ENCODE assay signal across 31 mouse cellular contexts in the genomic region with DNA sequence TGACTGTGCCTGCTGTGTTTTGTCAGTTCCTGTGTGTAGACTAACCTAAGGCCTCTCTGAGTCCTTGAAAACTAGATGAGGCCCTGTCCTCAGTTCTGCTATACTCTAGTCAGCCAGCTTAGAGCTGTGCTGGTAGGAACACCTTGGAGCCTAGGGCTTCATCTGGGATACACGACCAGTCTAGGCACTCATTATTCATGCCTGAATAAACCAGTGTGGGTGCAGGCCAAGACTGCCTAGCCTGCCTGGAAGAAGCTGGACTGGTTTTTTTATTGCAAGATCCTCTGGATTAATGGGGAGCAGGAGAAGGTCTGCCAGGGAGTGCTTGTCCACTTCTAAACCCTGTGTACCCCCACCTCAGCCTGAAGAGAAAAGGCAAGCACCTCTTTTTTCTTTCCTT. TPM values are rescaled to one million over a fixed set of nuclear protein-coding genes. Genes with fewer than 3 reads are reported as not detected.
DNase-seq lines count a peak whose midpoint lies in the region; ATAC-seq and TF ChIP-seq lines count a peak whose summit lies in the region.
"Had no signal": no experiment of that assay in that cellular context is flagged by ENCODE, and none has a peak within 500 bp of the region (broad histone marks: within the 10 kb centered on the region; RNA-seq: fewer than 3 reads in every experiment).

No protein-coding gene starts in this region.

- no peak overlapping the region for H3K4me2 ChIP-seq in limb, embryonic 15.5 days
- H3K4me2 ChIP-seq in forebrain, postnatal 0 days (ENCODE audit: low read depth), result no peak overlapping the region
- H3K4me2 ChIP-seq in lung, postnatal 0 days (replicated peaks; ENCODE audit: low read depth, low read length), result no peak overlapping the region
- H3K4me2 ChIP-seq: embryonic facial prominence, embryonic 12.5 days; hindbrain, embryonic 15.5 days; limb, embryonic 12.5 days; midbrain, embryonic 15.5 days; neural tube, embryonic 15.5 days; stomach, embryonic 15.5 days had no signal

- H3K27me3 ChIP-seq in limb, embryonic 15.5 days, result no peaks in the 10 kb centered on the region
- H3K27me3 ChIP-seq in limb, embryonic 10.5 days (ENCODE audit: low read depth, poor library complexity, severe bottlenecking), result no peaks in the 10 kb centered on the region
- no peaks in the 10 kb centered on the region for H3K27me3 ChIP-seq in forebrain, postnatal 0 days (ENCODE audit: insufficient read depth, low read length)
- H3K27me3 ChIP-seq in lung, postnatal 0 days (replicated peaks; ENCODE audit: insufficient read depth, low read length), result no peaks in the 10 kb centered on the region
- H3K27me3 ChIP-seq: embryonic facial prominence, embryonic 12.5 days; hindbrain, embryonic 15.5 days; limb, embryonic 12.5 days; midbrain, embryonic 15.5 days; neural tube, embryonic 15.5 days; stomach, embryonic 15.5 days had no signal

- WGBS in limb, embryonic 15.5 days, result 36% methylated on average over 1 of the region's 1 CpGs
- 67% methylated on average over 1 of the region's 1 CpGs for WGBS in limb, embryonic 10.5 days
- whole genome bisulfite sequencing in forebrain, postnatal 0 days, result 15% methylated on average over 1 of the region's 1 CpGs
- 38% methylated on average over 1 of the region's 1 CpGs for WGBS in lung, postnatal 0 days

- H3K27ac ChIP-seq in limb, embryonic 15.5 days, result peak overlapping the region; percentile 8; the same call in 1 of the 2 replicates
- H3K27ac ChIP-seq in limb, embryonic 10.5 days, result no peak overlapping the region
- no peak overlapping the region for H3K27ac ChIP-seq in forebrain, postnatal 0 days (ENCODE audit: low read depth, low read length)
- H3K27ac ChIP-seq in lung, postnatal 0 days (ENCODE audit: low read length), result no peak overlapping the region
- H3K27ac ChIP-seq: embryonic facial prominence, embryonic 12.5 days; hindbrain, embryonic 10.5 days; hindbrain, embryonic 15.5 days; limb, embryonic 12.5 days; macrophage; midbrain, embryonic 15.5 days; neural tube, embryonic 15.5 days; stomach, embryonic 15.5 days had no signal

- peaks cover 14% of the 10 kb centered on the region for H3K36me3 ChIP-seq in limb, embryonic 15.5 days
- peaks cover 21% of the 10 kb centered on the region for H3K36me3 ChIP-seq in limb, embryonic 10.5 days
- H3K36me3 ChIP-seq in forebrain, postnatal 0 days (ENCODE audit: insufficient read depth), result peaks cover 17% of the 10 kb centered on the region
- peaks cover 9% of the 10 kb centered on the region for H3K36me3 ChIP-seq in lung, postnatal 0 days (ENCODE audit: insufficient read depth, low read length)

- H3K4me3 ChIP-seq in limb, embryonic 15.5 days, result no peak overlapping the region
- H3K4me3 ChIP-seq in limb, embryonic 10.5 days, result no peak overlapping the region
- no peak overlapping the region for H3K4me3 ChIP-seq in forebrain, postnatal 0 days (ENCODE audit: low read depth, low read length)
- H3K4me3 ChIP-seq in lung, postnatal 0 days (ENCODE audit: low read depth, low read length), result no peak overlapping the region
- H3K4me3 ChIP-seq: embryonic facial prominence, embryonic 12.5 days; hindbrain, embryonic 10.5 days; hindbrain, embryonic 15.5 days; limb, embryonic 12.5 days; midbrain, embryonic 15.5 days; neural tube, embryonic 15.5 days; stomach, embryonic 15.5 days had no signal

- no peak for TF ChIP-seq CTCF in forebrain, postnatal 0 days (IDR thresholded peaks at IDR 0.05; ENCODE audit: low read depth)
- TF ChIP-seq CTCF in lung, postnatal 0 days (IDR thresholded peaks at IDR 0.05), result no peak

- H3K9ac ChIP-seq in limb, embryonic 15.5 days, result no peak overlapping the region
- H3K9ac ChIP-seq in forebrain, postnatal 0 days, result no peak overlapping the region
- no peak overlapping the region for H3K9ac ChIP-seq in lung, postnatal 0 days (replicated peaks; ENCODE audit: low read depth)
- H3K9ac ChIP-seq: embryonic facial prominence, embryonic 12.5 days; hindbrain, embryonic 15.5 days; limb, embryonic 12.5 days; midbrain, embryonic 15.5 days; neural tube, embryonic 15.5 days; stomach, embryonic 15.5 days had no signal

- no peak for ATAC-seq in limb, embryonic 15.5 days (ENCODE audit: insufficient number of reproducible peaks, low FRiP score, low TSS enrichment, low read depth)
- ATAC-seq in forebrain, postnatal 0 days, result no peak
- no peak for ATAC-seq in lung, postnatal 0 days
- ATAC-seq: CD4-positive, CD25-positive, alpha-beta regulatory T cell, adult 4 months; forebrain, embryonic 16.5 days; inflammation-experienced regulatory T-cells, adult 6 months; midbrain, embryonic 15.5 days had no signal

- no peaks in the 10 kb centered on the region for H3K9me3 ChIP-seq in limb, embryonic 15.5 days
- H3K9me3 ChIP-seq in limb, embryonic 10.5 days (replicated peaks), result no peaks in the 10 kb centered on the region
- no peaks in the 10 kb centered on the region for H3K9me3 ChIP-seq in forebrain, postnatal 0 days (ENCODE audit: low read length)
- H3K9me3 ChIP-seq in lung, postnatal 0 days (ENCODE audit: low read length), result no peaks in the 10 kb centered on the region
- H3K9me3 ChIP-seq: embryonic facial prominence, embryonic 12.5 days; hindbrain, embryonic 10.5 days; hindbrain, embryonic 15.5 days; limb, embryonic 12.5 days; midbrain, embryonic 15.5 days; neural tube, embryonic 15.5 days; stomach, embryonic 15.5 days had no signal

- peaks cover 8% of the 10 kb centered on the region; the same call in 1 of the 2 replicates for H3K4me1 ChIP-seq in limb, embryonic 15.5 days
- peaks cover 22% of the 10 kb centered on the region for H3K4me1 ChIP-seq in limb, embryonic 10.5 days
- H3K4me1 ChIP-seq in forebrain, postnatal 0 days (ENCODE audit: insufficient read depth), result no peaks in the 10 kb centered on the region
- peaks cover 6% of the 10 kb centered on the region; the same call in 1 of the 2 replicates for H3K4me1 ChIP-seq in lung, postnatal 0 days (ENCODE audit: insufficient read depth, low read depth, low read length)
- H3K4me1 ChIP-seq: embryonic facial prominence, embryonic 12.5 days had no signal

- no peak for TF ChIP-seq EP300 in lung, postnatal 0 days (IDR thresholded peaks at IDR 0.05)

- DNase-seq in limb, embryonic 10.5 days (ENCODE audit: low spot score), result no peak
- DNase-seq in fat pad, adult 2 months (ENCODE audit: extremely low read depth, low read depth, low spot score), result peak; percentile 71
- DNase-seq in kidney, adult 9 months, result peak; percentile 58
- peak; percentile 41 for DNase-seq in kidney, postnatal 14 days
- no peak for DNase-seq in forebrain, postnatal 0 days
- no peak for DNase-seq in lung, postnatal 0 days (ENCODE audit: low spot score)
- DNase-seq in layer of hippocampus, postnatal 36 days, result no peak
- DNase-seq: adrenal gland, adult 2 months; cerebellum, adult 2 months; cerebellum, postnatal 25 days; gastrocnemius, postnatal 10 days; heart, postnatal 14 days; layer of hippocampus, adult 9-11 months; lung, adult 18-20 months; lung, postnatal 10 days; retina, postnatal 1 day; right cerebral cortex, postnatal 14 days had no signal

RNA-seq across cellular contexts. Expression of gene Fam167b, which starts 8.6 kb away (rescaled TPM):
- polyA plus RNA-seq in limb, embryonic 15.5 days (2015; fragmentation: Nextera tagmentation; extraction: Ambion mirVana), result 6.9 and 7.0 TPM in 2 replicates
- 2.6 and 5.1 TPM in 2 replicates for polyA plus RNA-seq in limb, embryonic 10.5 days (2016; fragmentation: Nextera tagmentation; extraction: Ambion mirVana)
- total RNA-seq in forebrain, postnatal 0 days (2014; rRNA removed), result not detected in 2 replicates
- 0.23 TPM in 1 of 2 replicates, not detected in the other for polyA plus RNA-seq in forebrain, postnatal 0 days (2015; fragmentation: Nextera tagmentation; extraction: Ambion mirVana)
- 3.2 and 4.5 TPM in 2 replicates for polyA plus RNA-seq in lung, postnatal 0 days (2015; fragmentation: Nextera tagmentation; extraction: Ambion mirVana)
- total RNA-seq in layer of hippocampus, postnatal 36 days (2021), result under 1 TPM in 1 of 2 experiments, not detected in 1; 0.65 TPM
- total RNA-seq: left cerebral cortex, postnatal 14 days; megakaryocyte-erythroid progenitor cell, adult 5-6 weeks had no signal
- polyA plus RNA-seq: macrophage; neural tube, embryonic 15.5 days had no signal

RNA-seq across cellular contexts. Expression of gene Lck, which starts 13.5 kb away (rescaled TPM):
- 5.8 and 6.3 TPM in 2 replicates for polyA plus RNA-seq in limb, embryonic 15.5 days (2015; fragmentation: Nextera tagmentation; extraction: Ambion mirVana)
- 10.3 and 13.5 TPM in 2 replicates for polyA plus RNA-seq in limb, embryonic 10.5 days (2016; fragmentation: Nextera tagmentation; extraction: Ambion mirVana)
- total RNA-seq in forebrain, postnatal 0 days (2014; rRNA removed), result 13.9 and 15.3 TPM in 2 replicates
- 14.9 and 17.0 TPM in 2 replicates for polyA plus RNA-seq in forebrain, postnatal 0 days (2015; fragmentation: Nextera tagmentation; extraction: Ambion mirVana)
- polyA plus RNA-seq in lung, postnatal 0 days (2015; fragmentation: Nextera tagmentation; extraction: Ambion mirVana), result 2.5 TPM in 2 replicates
- 1 to 10 TPM; 2.7 to 2.8 TPM for total RNA-seq in layer of hippocampus, postnatal 36 days (2021)

RNA-seq across cellular contexts. Expression of gene Eif3i, which starts 13.5 kb away (rescaled TPM):
- polyA plus RNA-seq in limb, embryonic 15.5 days (2015; fragmentation: Nextera tagmentation; extraction: Ambion mirVana), result 275 and 278 TPM in 2 replicates
- polyA plus RNA-seq in limb, embryonic 10.5 days (2016; fragmentation: Nextera tagmentation; extraction: Ambion mirVana), result 322 and 358 TPM in 2 replicates
- total RNA-seq in forebrain, postnatal 0 days (2014; rRNA removed), result 255 and 301 TPM in 2 replicates
- 226 and 261 TPM in 2 replicates for polyA plus RNA-seq in forebrain, postnatal 0 days (2015; fragmentation: Nextera tagmentation; extraction: Ambion mirVana)
- 140 and 161 TPM in 2 replicates for polyA plus RNA-seq in lung, postnatal 0 days (2015; fragmentation: Nextera tagmentation; extraction: Ambion mirVana)
- total RNA-seq in layer of hippocampus, postnatal 36 days (2021), result 100 to 1,000 TPM; 121 to 122 TPM

RNA-seq across cellular contexts. Expression of gene Tmem234, which starts 13.5 kb away (rescaled TPM):
- 192 and 199 TPM in 2 replicates for polyA plus RNA-seq in limb, embryonic 15.5 days (2015; fragmentation: Nextera tagmentation; extraction: Ambion mirVana)
- polyA plus RNA-seq in limb, embryonic 10.5 days (2016; fragmentation: Nextera tagmentation; extraction: Ambion mirVana), result 228 and 231 TPM in 2 replicates
- total RNA-seq in forebrain, postnatal 0 days (2014; rRNA removed), result 151 and 155 TPM in 2 replicates
- 215 and 218 TPM in 2 replicates for polyA plus RNA-seq in forebrain, postnatal 0 days (2015; fragmentation: Nextera tagmentation; extraction: Ambion mirVana)
- polyA plus RNA-seq in lung, postnatal 0 days (2015; fragmentation: Nextera tagmentation; extraction: Ambion mirVana), result 186 and 192 TPM in 2 replicates
- total RNA-seq in layer of hippocampus, postnatal 36 days (2021), result 10 to 100 TPM; 79.1 to 81.4 TPM

RNA-seq across cellular contexts. Expression of gene Dcdc2b, which starts 27.1 kb away (rescaled TPM):
- 2.4 TPM in 2 replicates for polyA plus RNA-seq in limb, embryonic 15.5 days (2015; fragmentation: Nextera tagmentation; extraction: Ambion mirVana)
- polyA plus RNA-seq in limb, embryonic 10.5 days (2016; fragmentation: Nextera tagmentation; extraction: Ambion mirVana), result 1.7 and 1.8 TPM in 2 replicates
- total RNA-seq in forebrain, postnatal 0 days (2014; rRNA removed), result 3.0 TPM in 1 of 2 replicates, not detected in the other
- polyA plus RNA-seq in forebrain, postnatal 0 days (2015; fragmentation: Nextera tagmentation; extraction: Ambion mirVana), result 3.6 and 4.5 TPM in 2 replicates
- polyA plus RNA-seq in lung, postnatal 0 days (2015; fragmentation: Nextera tagmentation; extraction: Ambion mirVana), result 16.1 and 20.1 TPM in 2 replicates
- total RNA-seq in layer of hippocampus, postnatal 36 days (2021), result 1 to 10 TPM; 6.0 to 7.7 TPM

Comparison
In these comparisons a context has a peak if more than half of its experiments do, and no peak if none do; other contexts are left out.
1. DNase-seq: peak in fat pad, adult 2 months (single experiment), kidney, adult 9 months (single experiment) and kidney, postnatal 14 days (single experiment); none in limb, embryonic 10.5 days (single experiment), forebrain, postnatal 0 days (single experiment), lung, postnatal 0 days (single experiment) and layer of hippocampus, postnatal 36 days (0 of 2).